Mouse (Mus musculus) myocyte (in vitro differentiated cells): Measurements from ENCODE around the gene Plaa.

ENCODE experiments used
- CEBPB ChIP-seq: IDR thresholded peaks from 2 replicates; pipeline ENCODE4 v1.6.1; 2011; ENCODE audit warnings: mild to moderate bottlenecking, moderate library complexity; ENCODE audit not compliant: poor library complexity, insufficient read depth, severe bottlenecking
- E2F4 ChIP-seq: IDR thresholded peaks from one replicate; pipeline ENCODE4 v1.6.1; 2011; ENCODE audit warnings: mild to moderate bottlenecking, control low read depth, moderate library complexity; ENCODE audit not compliant: insufficient read depth
- MAX ChIP-seq: IDR thresholded peaks from one replicate; pipeline ENCODE4 v1.6.1; 2011; ENCODE audit warnings: low read depth, mild to moderate bottlenecking, control low read depth
- MYOD1 ChIP-seq, 3 experiments: IDR thresholded peaks; one replicate each; pipeline ENCODE4 v1.6.1; 2011; ENCODE audit warnings: control low read depth in 2 of 3, low read depth in 2 of 3, mild to moderate bottlenecking in 2 of 3, moderate library complexity in 1 of 3; ENCODE audit not compliant: insufficient read length in 2 of 3, control insufficient read depth in 1 of 3
- POLR2A ChIP-seq: IDR thresholded peaks from one replicate; pipeline ENCODE4 v1.6.1; 2011; ENCODE audit warnings: low read depth, mild to moderate bottlenecking, control low read depth, moderate library complexity; ENCODE audit not compliant: insufficient read length
- POLR2AphosphoS2 ChIP-seq: IDR thresholded peaks from one replicate; pipeline ENCODE4 v1.6.1; 2011; ENCODE audit warnings: low read depth, control low read depth; ENCODE audit not compliant: insufficient read length
- SRF ChIP-seq: IDR thresholded peaks from one replicate; pipeline ENCODE4 v1.6.1; 2011; ENCODE audit warnings: low read depth; ENCODE audit not compliant: control insufficient read depth, insufficient read length
- TCF12 ChIP-seq: IDR thresholded peaks from one replicate; pipeline ENCODE4 v1.6.1; 2011; ENCODE audit warnings: mild to moderate bottlenecking, control low read depth; ENCODE audit not compliant: poor library complexity, insufficient read depth, severe bottlenecking
- TCF3 ChIP-seq: IDR thresholded peaks from one replicate; pipeline ENCODE4 v1.6.1; 2011; ENCODE audit warnings: low read depth, control low read depth; ENCODE audit not compliant: insufficient read length
- USF1 ChIP-seq: IDR thresholded peaks from one replicate; pipeline ENCODE4 v1.6.1; 2011; ENCODE audit warnings: low read depth, mild to moderate bottlenecking, control low read depth, moderate library complexity

DNA sequence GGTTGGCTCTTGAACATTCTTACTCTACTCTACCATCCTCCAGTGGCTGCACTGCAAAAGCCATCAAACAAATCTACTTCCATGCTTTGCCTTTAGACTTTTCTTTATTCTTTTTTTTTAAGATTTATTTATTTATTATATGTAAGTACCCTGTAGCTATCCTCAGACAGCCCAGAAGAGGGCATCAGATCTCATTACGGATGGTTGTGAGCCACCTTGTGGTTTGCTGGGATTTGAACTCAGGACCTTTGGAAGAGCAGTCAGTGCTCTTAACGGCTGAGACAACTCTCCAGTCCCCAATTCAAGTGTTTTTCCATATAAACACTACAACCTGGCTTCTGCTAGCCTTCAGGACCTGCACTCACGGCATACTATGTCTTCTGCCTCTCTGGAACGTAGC, 1.6 kb downstream of the Plaa start:
- TF ChIP-seq POLR2A (no peak), USF1 (no peak), MAX (no peak), TCF12 (no peak), POLR2AphosphoS2 (no peak), SRF (no peak), CEBPB (no peak), E2F4 (no peak), MYOD1 (IDR thresholded peaks at IDR 0.05; ENCODE audit: control insufficient read depth in 1 of 3, insufficient read length in 2 of 3, low read depth in 2 of 3) (no peak), TCF3 (no peak)
